Mouse (Mus musculus): ENCODE results near the gene Rhox12. TPM values are rescaled to one million over a fixed set of nuclear protein-coding genes. Genes with fewer than 3 reads are reported as not detected.

Rhox12 gene
- polyA plus RNA-seq (2012; fragmentation: generic; extraction: Trizol), result not detected

GRCm38 (mm10) chrX:38110807-38111206, at the start of gene Rhox12:
TSS of gene Rhox12 (minus strand) at chrX:38110907.

GRCm38 (mm10) chrX:38120982-38121381, 10.3 kb upstream of the Rhox12 start, which contains the start of gene Rhox13:
TSS of gene Rhox13 (plus strand) at chrX:38121219.

DNA sequence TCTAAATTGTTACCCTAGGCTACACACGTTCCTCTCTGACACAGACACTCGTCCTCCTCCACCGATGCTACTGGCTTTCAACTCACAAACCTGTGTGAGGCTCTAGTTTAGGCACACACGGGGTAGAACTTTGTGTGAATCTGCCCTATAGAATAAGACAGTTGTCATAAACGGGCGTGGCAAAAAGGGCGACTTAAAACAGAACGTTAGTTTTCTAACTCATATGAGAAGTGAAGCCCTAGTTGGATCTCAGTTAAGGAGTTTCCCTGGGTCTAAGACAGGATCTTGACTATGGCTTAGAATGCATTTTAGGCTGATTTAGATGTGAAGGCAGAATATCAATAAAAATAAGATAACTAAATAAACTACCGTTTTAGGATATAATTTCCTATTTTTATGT, 25.7 kb downstream of the Rhox12 start, which contains the start of gene Rhox11:
TSS of gene Rhox11 (minus strand) at position 101 of the 400 bp plus-strand sequence.

GRCm38 (mm10) chrX:38066175-38066574, 44.5 kb downstream of the Rhox12 start, which contains the start of gene Rhox10:
TSS of gene Rhox10 (plus strand) at chrX:38066475.

Other genes starting within 250 kb of the Rhox12 start
- gene Rhox8, start 232.0 kb downstream of the Rhox12 start, polyA plus RNA-seq (2012; fragmentation: generic; extraction: Trizol), result not detected
- not detected for gene Rhox7b, start 213.7 kb downstream of the Rhox12 start, polyA plus RNA-seq (2012; fragmentation: generic; extraction: Trizol)
- gene Rhox9, start 209.1 kb downstream of the Rhox12 start, polyA plus RNA-seq (2012; fragmentation: generic; extraction: Trizol), result not detected
- not detected for gene Btg1-ps1, start 92.1 kb downstream of the Rhox12 start, polyA plus RNA-seq (2012; fragmentation: generic; extraction: Trizol)
- not detected for gene Btg1-ps2, start 67.8 kb downstream of the Rhox12 start, polyA plus RNA-seq (2012; fragmentation: generic; extraction: Trizol)
- gene Rhox10, start 44.4 kb downstream of the Rhox12 start, polyA plus RNA-seq (2012; fragmentation: generic; extraction: Trizol), result not detected
- not detected for gene Rhox11, start 25.8 kb downstream of the Rhox12 start, polyA plus RNA-seq (2012; fragmentation: generic; extraction: Trizol)
- gene Rhox13, start 10.3 kb upstream of the Rhox12 start, polyA plus RNA-seq (2012; fragmentation: generic; extraction: Trizol), result not detected
- gene Zbtb33, start 78.9 kb upstream of the Rhox12 start, polyA plus RNA-seq (2012; fragmentation: generic; extraction: Trizol), result 1 to 10 TPM in 1 of 2 experiments, under 1 TPM in 1; 0.11 to 1.3 TPM
- gene Tmem255a, start 141.5 kb upstream of the Rhox12 start, polyA plus RNA-seq (2012; fragmentation: generic; extraction: Trizol), result under 1 TPM; 0.09 to 0.41 TPM
- not detected for gene Atp1b4, start 205.3 kb upstream of the Rhox12 start, polyA plus RNA-seq (2012; fragmentation: generic; extraction: Trizol)

Data from C3H10T1/2 (cell line).